Mouse (Mus musculus) cerebellum, adult 18-20 months (tissue): ENCODE data around the gene Man2b2.

Source experiments
- DNase-seq, 2 experiments: peaks; one replicate each; pipeline ENCODE4 v3.0.0; 2021

Gene Man2b2

DNA sequence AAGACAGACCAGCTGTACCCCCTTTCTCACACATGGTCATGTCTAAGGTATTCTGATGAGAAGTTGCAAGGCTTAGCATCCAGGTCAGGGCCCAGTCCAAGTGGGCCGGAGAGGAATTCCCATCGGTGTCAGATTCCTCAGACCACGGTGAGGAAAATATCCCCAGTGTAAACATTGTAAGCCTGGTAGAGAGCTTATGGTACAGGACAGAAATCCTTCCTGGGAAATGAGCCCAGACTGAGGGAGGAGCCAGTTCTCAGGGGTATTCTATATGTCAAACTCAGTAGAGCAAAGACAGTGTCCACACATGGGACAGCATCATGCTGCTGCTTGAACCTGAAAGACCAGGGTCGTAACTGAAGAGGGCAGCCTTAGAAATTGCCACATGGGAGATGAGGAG, 70.6 kb downstream of the Man2b2 start:
- no peak for DNase-seq

DNA sequence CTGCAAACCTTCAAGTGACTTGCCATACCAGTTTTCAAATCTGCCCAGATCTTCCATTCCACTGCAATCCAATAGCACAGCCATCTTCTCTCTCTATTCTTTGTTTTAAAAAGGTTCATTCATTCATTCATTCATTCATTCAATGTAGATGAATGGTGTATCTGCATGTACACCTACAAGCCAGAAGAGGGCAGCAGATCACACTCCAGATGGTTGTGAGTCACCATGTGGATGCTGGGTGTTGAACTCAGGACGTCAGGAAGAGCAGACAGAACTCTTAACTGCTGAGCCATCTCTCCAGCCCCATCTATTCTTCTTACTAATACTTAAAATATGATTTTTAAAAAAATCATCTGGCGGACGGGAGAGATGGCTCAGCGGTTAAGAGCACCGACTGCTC, 73.4 kb downstream of the Man2b2 start:
- peak in 1 of 2 experiments; percentile 16 for DNase-seq
